Mouse (Mus musculus) erythroblast, embryonic 14.5 days (primary cell): ENCODE results near the gene Hacd2.

Source experiments
- GATA1 ChIP-seq: IDR thresholded peaks from 2 replicates; pipeline ENCODE4 v1.6.1; 2012; ENCODE audit warnings: low read length, inconsistent platforms, mixed read lengths
- TAL1 ChIP-seq: IDR thresholded peaks from 3 replicates; pipeline ENCODE4 v1.6.1; 2012; ENCODE audit warnings: low read length, inconsistent platforms, mixed read lengths

- TF ChIP-seq GATA1 (no peak), TAL1 (no peak)
These were observed 123.9 kb downstream of the Hacd2 start for GRCm38 (mm10) chr16:35146153-35146552.
